Mouse (Mus musculus) neural tube, embryonic 11.5 days (tissue): ENCODE measurements around the gene E130309D02Rik. TPM values are rescaled to one million over a fixed set of nuclear protein-coding genes. Genes with fewer than 3 reads are reported as not detected.

ENCODE experiments used
- ATAC-seq: fragments of 200-750 bp; cut with Nextera tagmentation; 2 replicates; pipeline ENCODE4 v1.8.0; 2017; ENCODE audit warnings: moderate number of reproducible peaks, mild to moderate bottlenecking, moderate TSS enrichment, moderate library complexity; ENCODE audit not compliant: insufficient read depth, low FRiP score, low TSS enrichment
- DNase-seq: peaks from one replicate; pipeline ENCODE4 v3.0.0-alpha.2; 2015; ENCODE audit warnings: low spot score
- H3K27ac ChIP-seq: fragments of 300-500 bp; sonication (generic); 2 replicates; pipeline ENCODE4 v1.5.1; 2014; ENCODE audit warnings: low read depth, mild to moderate bottlenecking, low read length
- H3K27me3 ChIP-seq: fragments of 300-500 bp; sonication (generic); 2 replicates; pipeline ENCODE4 v1.6.1; 2014; ENCODE audit warnings: mild to moderate bottlenecking, low read length, mixed read lengths; ENCODE audit not compliant: control insufficient read depth, insufficient read depth
- H3K36me3 ChIP-seq: fragments of 300-500 bp; sonication (generic); 2 replicates; pipeline ENCODE4 v1.6.1; 2014; ENCODE audit warnings: mild to moderate bottlenecking, low read length, moderate library complexity, mixed read lengths; ENCODE audit not compliant: control insufficient read depth, insufficient read depth
- H3K4me1 ChIP-seq: fragments of 300-500 bp; sonication (generic); 2 replicates; pipeline ENCODE4 v1.6.1; 2014; ENCODE audit warnings: low read length, mixed read lengths; ENCODE audit not compliant: control insufficient read depth, insufficient read depth
- H3K4me2 ChIP-seq: fragments of 300-500 bp; sonication (generic); 2 replicates; pipeline ENCODE4 v1.6.1; 2014; ENCODE audit warnings: low read depth, mild to moderate bottlenecking, moderate library complexity
- H3K4me3 ChIP-seq: fragments of 300-500 bp; sonication (generic); 2 replicates; pipeline ENCODE4 v1.5.1; 2014; ENCODE audit warnings: low read depth, low read length
- H3K9ac ChIP-seq: fragments of 300-500 bp; sonication (generic); 2 replicates; pipeline ENCODE4 v1.6.1; 2014; ENCODE audit warnings: mild to moderate bottlenecking, low read length
- H3K9me3 ChIP-seq: fragments of 300-500 bp; sonication (generic); 2 replicates; pipeline ENCODE4 v1.6.1; 2016; ENCODE audit warnings: low read length; ENCODE audit not compliant: control insufficient read depth
- WGBS: fragments of 180-500 bp; shearing (Covaris S2); extraction: QIAGEN DNeasy Blood & Tissue Kit; methylation state at CpG from one replicate; pipeline ENCODE4 v1.1.7; 2014; 5-methylcytosine and 5-hydroxymethylcytosine counted together
- polyA plus RNA-seq: library from polyadenylated mRNA; unstranded; fragments of >200 nt; fragmentation: Nextera tagmentation; extraction: Ambion mirVana; gene quantifications from 2 replicates; pipeline ENCODE4 v1.2.1, GENCODE M21; 2014

Gene E130309D02Rik
- 56.5 and 57.3 TPM in 2 replicates for polyA plus RNA-seq

GRCm38 (mm10) chr5:143314730-143315513 is at the start of gene E130309D02Rik:
Gene E130309D02Rik, minus strand, starts transcription at chr5:143315360.
- H3K4me2 ChIP-seq: peak within 1 kb of the TSS; percentile 84
- H3K9ac ChIP-seq: peak within 1 kb of the TSS; percentile 96
- H3K36me3 ChIP-seq: peaks cover 15% of the 10 kb centered on the region
- DNase-seq (peak; percentile 91), ATAC-seq (peak; percentile 86)
- no peaks in the 10 kb centered on the region for H3K27me3 ChIP-seq
- WGBS: under 1% methylated on average over 96 of the region's 101 CpGs
- peaks cover 6% of the 10 kb centered on the region for H3K4me1 ChIP-seq
- H3K4me3 ChIP-seq: peak within 1 kb of the TSS; percentile 86
- H3K9me3 ChIP-seq: no peaks in the 10 kb centered on the region
- H3K27ac ChIP-seq: peak within 1 kb of the TSS; percentile 96

DNA sequence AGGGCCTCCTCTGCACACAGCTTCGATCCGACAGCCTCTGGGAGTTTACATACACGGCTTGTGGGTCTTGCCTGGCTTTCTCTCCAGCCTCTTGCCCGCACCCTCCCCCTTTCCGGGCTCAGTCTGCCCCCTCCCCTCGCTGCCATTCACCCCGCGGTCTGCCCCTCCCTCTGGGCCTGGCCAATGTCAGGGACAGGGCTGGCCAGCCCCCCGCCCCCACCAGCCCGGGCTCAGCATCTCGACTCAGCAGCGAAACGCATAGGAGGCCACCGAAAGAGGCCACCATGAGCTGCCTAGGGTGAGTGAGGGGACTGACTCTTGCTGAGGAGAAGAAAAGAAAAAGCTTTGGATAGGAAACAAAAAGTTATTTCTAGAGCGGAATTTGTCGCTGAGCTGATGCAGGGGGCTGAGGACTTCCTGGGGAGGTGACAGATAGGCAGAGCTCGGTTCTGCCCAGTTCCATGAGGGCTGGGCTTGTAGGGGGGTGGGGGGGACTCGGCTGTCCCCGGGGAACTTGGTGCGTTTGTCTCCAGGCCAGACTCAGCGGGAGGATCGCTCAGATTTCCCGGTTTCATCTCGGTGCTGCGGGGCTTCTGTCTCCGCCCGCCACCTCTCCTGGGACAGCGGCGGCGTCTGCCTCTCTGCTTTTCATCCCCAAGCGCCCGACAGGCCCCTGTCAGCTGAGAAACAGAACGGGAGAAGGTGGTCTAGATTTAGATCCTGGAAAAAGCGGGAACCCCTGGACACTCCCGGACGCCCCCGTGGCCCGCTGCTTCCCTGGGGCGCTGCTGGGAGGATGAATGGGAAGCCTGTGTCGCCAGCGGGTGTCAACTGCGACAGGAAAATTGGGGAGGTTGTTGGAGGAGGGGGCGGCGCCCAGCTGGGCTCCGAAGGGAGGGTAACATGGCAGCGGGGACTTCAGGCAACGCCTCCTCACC is 48.8 kb upstream of the E130309D02Rik start:
- peak; percentile 81 for DNase-seq
- peaks cover 27% of the 10 kb centered on the region for H3K27me3 ChIP-seq
- H3K9ac ChIP-seq: peak overlapping the region; percentile 56
- peak; percentile 75 for ATAC-seq
- H3K27ac ChIP-seq: no peak overlapping the region
- no peaks in the 10 kb centered on the region for H3K9me3 ChIP-seq
- H3K36me3 ChIP-seq: no peaks in the 10 kb centered on the region
- peak overlapping the region; percentile 94 for H3K4me2 ChIP-seq
- H3K4me1 ChIP-seq: peaks cover 12% of the 10 kb centered on the region
- H3K4me3 ChIP-seq: peak overlapping the region; percentile 47
- WGBS: under 1% methylated on average over 47 of the region's 47 CpGs

DNA sequence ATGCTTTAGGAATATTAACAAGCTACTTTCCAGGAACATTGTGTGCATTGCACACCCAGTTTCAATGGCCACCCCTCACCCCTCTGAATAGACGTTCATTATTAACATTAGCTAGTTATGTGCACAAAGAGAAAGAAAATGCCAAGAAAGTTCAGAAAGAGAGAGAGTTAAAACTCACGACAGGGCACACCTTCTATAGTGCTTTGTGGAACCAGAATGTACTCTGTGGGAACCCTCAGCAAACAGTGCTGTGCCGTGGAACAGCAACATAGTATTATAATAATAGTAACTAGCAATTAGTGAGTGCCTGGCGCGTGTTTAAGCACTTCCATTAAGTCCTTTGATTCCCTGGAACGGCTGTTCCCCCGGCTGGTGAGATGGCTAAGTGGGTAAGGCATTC is 46.3 kb upstream of the E130309D02Rik start:
- Histone ChIP-seq H3K27ac (no peak overlapping the region), H3K36me3 (no peaks in the 10 kb centered on the region), H3K9me3 (no peaks in the 10 kb centered on the region), H3K4me2 (no peak overlapping the region), H3K4me1 (peaks cover 12% of the 10 kb centered on the region), H3K9ac (no peak overlapping the region), H3K4me3 (no peak overlapping the region), H3K27me3 (peaks cover 23% of the 10 kb centered on the region)
- DNase-seq (no peak), ATAC-seq (no peak)
- 73% methylated on average over 7 of the region's 7 CpGs for WGBS

DNA sequence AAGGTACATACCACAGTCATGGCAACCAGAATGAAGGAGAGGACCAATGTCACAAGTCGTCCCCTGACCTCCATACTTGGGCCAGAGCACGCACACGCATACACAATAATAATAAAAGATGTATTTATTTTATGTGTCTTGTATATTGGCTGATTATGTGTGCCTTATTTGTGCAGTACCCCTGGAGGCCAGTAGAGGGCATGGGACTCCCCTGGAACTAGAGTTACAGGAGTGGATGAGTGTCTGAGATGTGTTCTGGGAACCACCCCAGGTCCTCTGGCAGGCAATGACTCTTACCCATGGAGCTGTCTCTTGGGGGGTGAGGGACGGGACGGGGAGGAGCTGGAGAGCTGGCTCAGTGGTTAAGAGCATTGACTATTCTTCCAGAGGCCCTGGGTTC is 44.8 kb upstream of the E130309D02Rik start:
- no peaks in the 10 kb centered on the region for H3K36me3 ChIP-seq
- 61% methylated on average over 5 of the region's 5 CpGs for WGBS
- H3K4me2 ChIP-seq: no peak overlapping the region
- peaks cover 20% of the 10 kb centered on the region for H3K27me3 ChIP-seq
- no peak overlapping the region for H3K27ac ChIP-seq
- DNase-seq (no peak), ATAC-seq (no peak)
- peaks cover 12% of the 10 kb centered on the region for H3K4me1 ChIP-seq
- H3K4me3 ChIP-seq: no peak overlapping the region
- H3K9ac ChIP-seq: no peak overlapping the region
- no peaks in the 10 kb centered on the region for H3K9me3 ChIP-seq

- Histone ChIP-seq H3K4me3 (no peak overlapping the region), H3K4me1 (peaks cover 8% of the 10 kb centered on the region), H3K27me3 (peaks cover 13% of the 10 kb centered on the region), H3K27ac (no peak overlapping the region), H3K4me2 (no peak overlapping the region), H3K36me3 (no peaks in the 10 kb centered on the region), H3K9me3 (no peaks in the 10 kb centered on the region), H3K9ac (no peak overlapping the region)
- ATAC-seq (no peak), DNase-seq (no peak)
- 33% methylated on average over 7 of the region's 7 CpGs for WGBS
These were observed 44.1 kb upstream of the E130309D02Rik start for GRCm38 (mm10) chr5:143359263-143359662.

DNA sequence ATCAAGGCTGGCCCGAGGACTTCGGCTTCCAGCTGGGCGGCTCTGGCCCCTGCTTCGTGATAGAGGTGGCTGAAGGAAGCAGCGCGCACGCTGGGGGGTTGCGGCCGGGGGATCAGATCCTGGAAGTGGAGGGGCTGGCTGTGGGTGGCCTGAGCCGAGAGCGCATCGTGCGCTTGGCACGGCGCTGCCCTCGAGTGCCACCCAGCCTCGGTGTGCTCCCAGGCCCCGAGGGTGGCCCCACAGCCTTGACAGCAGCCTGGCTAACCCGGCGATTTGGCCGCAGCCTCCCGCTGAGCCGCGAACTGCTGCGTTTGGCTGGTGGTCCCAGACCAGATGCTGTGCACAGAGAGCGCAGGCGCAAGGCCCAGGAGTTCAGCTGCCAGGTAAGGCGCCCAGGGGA is 42.4 kb upstream of the E130309D02Rik start:
- WGBS: 4% methylated on average over 28 of the region's 28 CpGs
- ATAC-seq: no peak

DNA sequence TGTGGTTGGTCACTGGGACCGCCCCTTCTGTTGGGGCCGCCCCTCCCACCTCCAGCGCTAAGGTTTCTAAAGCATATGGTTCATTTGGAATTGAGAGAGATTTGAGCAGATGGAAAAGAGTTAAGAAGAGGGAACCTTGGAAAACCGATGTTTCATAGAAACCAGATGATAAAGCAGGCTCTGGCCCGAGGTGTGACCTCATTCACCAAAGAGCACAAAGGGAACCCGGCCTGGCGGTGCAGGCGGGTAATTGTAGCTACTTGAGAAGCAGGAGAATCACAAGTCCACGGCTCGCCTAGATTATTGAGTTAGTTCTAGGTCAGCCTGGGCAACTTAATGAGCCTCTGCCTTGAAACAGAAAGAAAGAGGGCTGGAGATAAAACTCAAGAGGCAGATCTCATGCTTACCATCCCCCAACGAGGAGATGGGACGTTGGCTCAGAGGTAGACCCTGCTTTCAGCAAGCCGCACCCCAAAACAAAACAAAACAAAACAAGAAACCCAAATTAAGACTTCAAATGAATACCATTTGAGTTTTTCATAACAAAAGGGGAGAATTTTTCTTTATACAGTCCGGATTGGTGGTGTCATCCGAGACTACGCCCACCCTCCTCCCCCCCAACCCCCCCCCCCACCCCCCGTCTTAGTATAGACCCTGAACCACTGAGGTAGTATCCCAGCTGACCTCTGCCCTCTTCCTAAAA is 41.7 kb upstream of the E130309D02Rik start, which contains the start of gene Grid2ip:
TSS of gene Grid2ip (plus strand) at position 653 of the 703 bp plus-strand sequence.
- WGBS: 14% methylated on average over 17 of the region's 17 CpGs
- peaks cover 8% of the 10 kb centered on the region for H3K27me3 ChIP-seq
- ATAC-seq (no peak), DNase-seq (peak; percentile 42)
- no peak within 1 kb of the TSS for H3K27ac ChIP-seq
- H3K4me2 ChIP-seq: peak within 1 kb of the TSS; percentile 36
- no peaks in the 10 kb centered on the region for H3K9me3 ChIP-seq
- H3K9ac ChIP-seq: peak within 1 kb of the TSS; percentile 42
- H3K4me3 ChIP-seq: peak within 1 kb of the TSS; percentile 8; the same call in 1 of the 2 replicates
- H3K36me3 ChIP-seq: no peaks in the 10 kb centered on the region
- no peaks in the 10 kb centered on the region for H3K4me1 ChIP-seq

More for the DNA sequence above, 42.4 kb upstream of the E130309D02Rik start:
- Histone ChIP-seq H3K9me3 (no peaks in the 10 kb centered on the region), H3K4me3 (peak overlapping the region; percentile 8; the same call in 1 of the 2 replicates), H3K4me2 (peak overlapping the region; percentile 36), H3K36me3 (no peaks in the 10 kb centered on the region), H3K27me3 (peaks cover 8% of the 10 kb centered on the region), H3K9ac (peak overlapping the region; percentile 42), H3K4me1 (no peaks in the 10 kb centered on the region), H3K27ac (no peak overlapping the region)
- peak; percentile 21 for DNase-seq

DNA sequence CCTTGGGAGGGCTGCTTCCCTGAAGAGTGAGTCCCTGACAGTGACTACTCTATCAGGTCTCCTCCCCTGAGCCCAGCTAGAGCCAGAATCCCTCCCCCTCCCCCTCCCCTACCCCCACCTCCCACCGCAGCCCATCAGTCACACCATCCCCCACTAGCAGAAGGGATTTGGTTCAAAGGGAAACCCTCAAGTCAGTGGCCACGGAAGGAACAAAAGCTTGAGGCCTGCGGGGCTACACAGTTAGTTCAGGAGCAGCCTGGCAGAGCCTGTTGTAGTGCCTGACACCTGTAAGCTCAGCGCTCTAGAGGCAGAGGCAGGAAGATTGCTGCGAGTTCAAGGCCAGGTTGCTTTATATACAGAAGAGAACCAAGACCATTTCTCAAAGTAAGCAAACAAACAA is 40.9 kb upstream of the E130309D02Rik start:
- WGBS: 45% methylated on average over 5 of the region's 5 CpGs
- ATAC-seq: no peak
- DNase-seq: no peak
- Histone ChIP-seq H3K4me2 (no peak overlapping the region), H3K27me3 (peaks cover 8% of the 10 kb centered on the region), H3K4me3 (no peak overlapping the region), H3K9me3 (no peaks in the 10 kb centered on the region), H3K4me1 (no peaks in the 10 kb centered on the region), H3K9ac (no peak overlapping the region), H3K36me3 (no peaks in the 10 kb centered on the region), H3K27ac (no peak overlapping the region)
